ENCODE assay signal across 20 mouse cellular contexts in the genomic region with DNA sequence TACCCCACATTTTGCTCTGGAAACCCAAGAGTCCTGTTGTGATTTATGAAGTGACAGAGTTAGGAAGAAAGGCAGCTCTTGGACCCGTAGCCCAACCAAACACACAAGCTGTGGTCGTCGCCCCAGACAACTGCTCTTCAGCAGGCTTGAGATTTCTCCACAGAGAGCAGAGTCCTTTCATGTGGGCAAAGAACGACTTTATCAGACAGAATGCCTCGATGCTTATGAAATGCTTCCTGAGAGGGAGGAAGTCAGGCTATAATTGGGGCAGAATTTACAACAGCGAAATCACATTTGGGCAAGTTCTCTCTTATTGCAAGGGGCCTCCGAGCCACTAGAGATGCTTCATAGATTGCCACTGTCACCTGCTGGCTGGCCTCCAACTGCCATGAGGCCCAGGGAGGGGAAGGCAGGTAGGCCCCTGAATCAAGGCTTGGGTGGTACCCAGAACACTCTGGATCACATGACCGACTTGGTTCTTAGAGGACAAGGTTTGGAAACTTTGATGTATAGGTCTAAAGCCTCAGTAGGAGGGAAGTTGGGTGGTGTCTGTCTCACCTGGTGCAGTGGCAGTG. TPM values are rescaled to one million over a fixed set of nuclear protein-coding genes. Genes with fewer than 3 reads are reported as not detected.
DNase-seq lines count a peak whose midpoint lies in the region; ATAC-seq and TF ChIP-seq lines count a peak whose summit lies in the region.
"Had no signal": no experiment of that assay in that cellular context is flagged by ENCODE, and none has a peak within 500 bp of the region (broad histone marks: within the 10 kb centered on the region; RNA-seq: fewer than 3 reads in every experiment).

No protein-coding gene starts in this region.

- no peak overlapping the region for H3K4me2 ChIP-seq in hindbrain, embryonic 16.5 days (ENCODE audit: low read length)

- TF ChIP-seq POLR2A in thymus, adult 2 months (IDR thresholded peaks at IDR 0.05; ENCODE audit: control insufficient read depth, extremely low read depth, insufficient read depth, low read length, poor library complexity) = no peak
- TF ChIP-seq POLR2A in cerebellum, adult 2 months (IDR thresholded peaks at IDR 0.05; ENCODE audit: borderline replicate concordance, insufficient read depth, low read length) = no peak

- no peaks in the 10 kb centered on the region for H3K36me3 ChIP-seq in thymus, adult 2 months (ENCODE audit: control insufficient read depth, insufficient read depth, low read length)
- no peaks in the 10 kb centered on the region for H3K36me3 ChIP-seq in hindbrain, embryonic 16.5 days (ENCODE audit: control insufficient read depth, insufficient read depth, low read length)
- H3K36me3 ChIP-seq: heart, embryonic 13.5 days; hindbrain, embryonic 12.5 days; liver, embryonic 13.5 days; midbrain, embryonic 10.5 days had no signal

- peak overlapping the region; percentile 20; the same call in 1 of the 2 replicates for H3K27ac ChIP-seq in thymus, adult 2 months (ENCODE audit: control insufficient read depth, insufficient read depth, low read length)
- no peak overlapping the region for H3K27ac ChIP-seq in hindbrain, embryonic 16.5 days (ENCODE audit: low read depth, low read length)
- no peak overlapping the region for H3K27ac ChIP-seq in cerebellum, adult 2 months (ENCODE audit: insufficient read depth, low read length)
- H3K27ac ChIP-seq: heart, embryonic 13.5 days; hindbrain, embryonic 12.5 days; liver, embryonic 13.5 days; midbrain, embryonic 10.5 days had no signal

- no peak overlapping the region for H3K9ac ChIP-seq in hindbrain, embryonic 16.5 days (ENCODE audit: low read depth, low read length)
- H3K9ac ChIP-seq: forebrain, postnatal 0 days; heart, embryonic 13.5 days; hindbrain, embryonic 12.5 days; liver, embryonic 13.5 days had no signal

- no peaks in the 10 kb centered on the region for H3K27me3 ChIP-seq in thymus, adult 2 months (ENCODE audit: control insufficient read depth, insufficient read depth, low read length)
- no peaks in the 10 kb centered on the region for H3K27me3 ChIP-seq in hindbrain, embryonic 16.5 days (replicated peaks; ENCODE audit: control insufficient read depth, insufficient read depth, low read length)
- no peaks in the 10 kb centered on the region for H3K27me3 ChIP-seq in cerebellum, adult 2 months (ENCODE audit: control insufficient read depth, insufficient read depth, low read length)
- H3K27me3 ChIP-seq: heart, embryonic 13.5 days; hindbrain, embryonic 12.5 days; liver, embryonic 13.5 days had no signal

- TF ChIP-seq CTCF in thymus, adult 2 months (IDR thresholded peaks at IDR 0.05; ENCODE audit: borderline replicate concordance, control insufficient read depth, extremely low read depth, insufficient read depth, low read length, poor library complexity) = no peak
- TF ChIP-seq CTCF in cerebellum, adult 2 months (IDR thresholded peaks at IDR 0.05; ENCODE audit: borderline replicate concordance, insufficient read depth, low read depth, low read length) = no peak

- whole genome bisulfite sequencing in thymus, adult 2 months = 6% methylated on average over 8 of the region's 8 CpGs
- 78% methylated on average over 8 of the region's 8 CpGs for WGBS in hindbrain, embryonic 16.5 days
- 67% methylated on average over 8 of the region's 8 CpGs for WGBS in cerebellum, adult 2 months

- peak; percentile 86 for DNase-seq in heart, adult 11 months
- no peak for DNase-seq in heart, postnatal 14 days
- DNase-seq in thymus, adult 2 months = peak; percentile 48
- no peak for DNase-seq in cerebellum, adult 2 months
- DNase-seq in retina, embryonic 14.5 days (ENCODE audit: low spot score) = no peak
- DNase-seq: liver, embryonic 13.5 days had no signal

- peak; percentile 76 for ATAC-seq in CD4-positive, CD25-positive, alpha-beta regulatory T cell, adult 4 months
- ATAC-seq in megakaryocyte, adult 5-6 weeks (ENCODE audit: poor library complexity, severe bottlenecking) = peak; percentile 26
- ATAC-seq in hindbrain, embryonic 16.5 days = no peak

- H3K4me1 ChIP-seq in thymus, adult 2 months (replicated peaks; ENCODE audit: control insufficient read depth, insufficient read depth, low read length) = peaks cover 18% of the 10 kb centered on the region
- H3K4me1 ChIP-seq in hindbrain, embryonic 16.5 days (ENCODE audit: control insufficient read depth, insufficient read depth, low read depth, low read length) = peaks cover 4% of the 10 kb centered on the region
- H3K4me1 ChIP-seq in cerebellum, adult 2 months (ENCODE audit: control insufficient read depth, insufficient read depth, low read length) = no peaks in the 10 kb centered on the region

- intact Hi-C loops in heart, postnatal 14 days (cut with DNase I) = loop anchor here (10.0 kb wide), 2 partner anchors 231 to 341 kb away; a partner anchor contains a TSS

- 0 out of 2 replicates have a peak, but pooled peaks cover 2% of the 10 kb centered on the region for H3K9me3 ChIP-seq in hindbrain, embryonic 16.5 days (ENCODE audit: control insufficient read depth, low read length)
- H3K9me3 ChIP-seq: heart, embryonic 13.5 days; hindbrain, embryonic 12.5 days; liver, embryonic 13.5 days; midbrain, embryonic 10.5 days had no signal

- no peak overlapping the region for H3K4me3 ChIP-seq in thymus, adult 2 months (ENCODE audit: control insufficient read depth, insufficient read depth, low read length)
- H3K4me3 ChIP-seq in hindbrain, embryonic 16.5 days (ENCODE audit: low read length) = no peak overlapping the region
- no peak overlapping the region for H3K4me3 ChIP-seq in cerebellum, adult 2 months (replicated peaks; ENCODE audit: insufficient read depth, low read depth, low read length)

RNA-seq across cellular contexts. Expression of a gene that starts 27.1 kb away (rescaled TPM):
- not detected for total RNA-seq in heart, postnatal 14 days (2021)
- polyA plus RNA-seq in CD4-positive, CD25-positive, alpha-beta regulatory T cell, adult 4 months (2017; shearing (Covaris generic)) = 1 to 10 TPM in 1 of 2 experiments, under 1 TPM in 1; 0.51 to 1.0 TPM
- not detected in 2 replicates for total RNA-seq in megakaryocyte, adult 5-6 weeks (2015)
- total RNA-seq in megakaryocyte, adult 5-6 weeks (2017) = not detected in 2 replicates
- polyA plus RNA-seq in thymus, adult 2 months (2012; rRNA removed) = 0.05 and 0.08 TPM in 2 replicates
- not detected in 2 replicates for polyA plus RNA-seq in hindbrain, embryonic 16.5 days (2015; fragmentation: Nextera tagmentation; extraction: Ambion mirVana)
- polyA plus RNA-seq in cerebellum, adult 2 months (2012; rRNA removed) = 0.10 TPM in 1 of 2 replicates, not detected in the other
- total RNA-seq: adrenal gland, adult 2 months; ES-E14; gastrocnemius, postnatal 14 days; layer of hippocampus, postnatal 36 days; left cerebral cortex, postnatal 4 days had no signal
- polyA plus RNA-seq: adrenal gland, adult 2 months; forebrain, postnatal 0 days; heart, embryonic 13.5 days; hindbrain, embryonic 12.5 days; liver, embryonic 13.5 days; lung, embryonic 16.5 days; midbrain, embryonic 10.5 days; urinary bladder, adult 2 months had no signal

Comparison
In these comparisons a context has a peak if more than half of its experiments do, and no peak if none do; other contexts are left out.
1. DNase-seq: peak in heart, adult 11 months (single experiment) and thymus, adult 2 months (single experiment); none in heart, postnatal 14 days (0 of 2), cerebellum, adult 2 months (0 of 2) and retina, embryonic 14.5 days (single experiment).